Mouse (Mus musculus): ENCODE measurements around the gene Wbp1l. TPM values are rescaled to one million over a fixed set of nuclear protein-coding genes. Genes with fewer than 3 reads are reported as not detected.
"Not testable (repeated sequence)": the region's sequence is repeated elsewhere in the genome, so short reads cannot be mapped to it uniquely, and the experiment has no call there.

Wbp1l gene
- 10 to 100 TPM; 65.0 to 75.0 TPM for total RNA-seq (2021)

DNA sequence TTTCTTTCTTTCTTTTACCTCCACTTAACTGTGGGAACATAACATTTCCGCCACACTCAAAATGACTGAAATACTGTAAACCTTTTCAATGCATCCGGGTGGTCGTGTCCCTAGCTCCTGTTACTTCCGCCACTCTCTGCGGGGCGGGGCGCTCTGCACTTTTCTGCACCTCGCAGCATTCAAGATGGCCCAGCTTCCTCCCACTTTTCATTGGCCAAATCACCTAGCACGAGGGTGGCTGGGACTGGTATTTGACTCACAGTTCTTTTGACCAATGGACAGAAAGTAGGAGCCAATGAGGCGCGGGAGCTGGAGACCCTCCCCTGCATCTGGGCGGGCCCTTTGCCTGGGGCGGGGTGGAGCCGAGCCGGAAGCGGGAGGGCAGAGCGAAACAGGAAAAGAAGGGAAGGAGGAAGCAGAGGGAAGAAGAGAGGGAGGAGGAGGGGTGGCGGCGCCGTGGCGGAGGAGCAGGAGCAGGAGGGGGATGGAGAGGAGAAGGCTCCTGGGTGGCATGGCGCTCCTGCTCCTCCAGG lies at the start of gene Wbp1l:
Gene Wbp1l (plus strand): TSS at position 365 of the 533 bp plus-strand sequence.
- peak; percentile 97 to 98 for DNase-seq
- intact Hi-C loops (cut with DNase I) = loop anchor here (2.0 kb wide), 1 partner anchor 24 kb away; no protein-coding TSS in a partner anchor

GRCm38 (mm10) chr19:46550385-46550784 lies 48.5 kb upstream of the Wbp1l start:
- no peak for DNase-seq
- intact Hi-C loops (cut with DNase I) = no loop called here

- intact Hi-C loops (cut with DNase I) = no loop called here
- no peak for DNase-seq
Measured at GRCm38 (mm10) chr19:46552496-46552895, 46.4 kb upstream of the Wbp1l start.

GRCm38 (mm10) chr19:46553541-46553955 lies 45.3 kb upstream of the Wbp1l start:
- peak; percentile 44 to 62 for DNase-seq
- intact Hi-C loops (cut with DNase I) = no loop called here

- intact Hi-C loops (cut with DNase I) = no loop called here
Measured at GRCm38 (mm10) chr19:46558009-46558408, 40.9 kb upstream of the Wbp1l start.

GRCm38 (mm10) chr19:46558631-46559030 lies 40.3 kb upstream of the Wbp1l start:
- intact Hi-C loops (cut with DNase I) = no loop called here

More at GRCm38 (mm10) chr19:46558009-46558408, 40.9 kb upstream of the Wbp1l start:
- DNase-seq = no peak

GRCm38 (mm10) chr19:46562132-46562531 lies 36.8 kb upstream of the Wbp1l start:
- peak; percentile 78 to 81 for DNase-seq
- intact Hi-C loops (cut with DNase I) = loop anchor here (2.0 kb wide), 1 partner anchor 55 kb away; no protein-coding TSS in a partner anchor

More at GRCm38 (mm10) chr19:46558631-46559030, 40.3 kb upstream of the Wbp1l start:
- peak in 1 of 2 experiments; percentile 22 for DNase-seq

GRCm38 (mm10) chr19:46562581-46563515 lies 36.0 kb upstream of the Wbp1l start:
- intact Hi-C loops (cut with DNase I) = loop anchor here (2.0 kb wide), 1 partner anchor 56 kb away; no protein-coding TSS in a partner anchor
- peak; percentile 46 to 64 for DNase-seq

DNA sequence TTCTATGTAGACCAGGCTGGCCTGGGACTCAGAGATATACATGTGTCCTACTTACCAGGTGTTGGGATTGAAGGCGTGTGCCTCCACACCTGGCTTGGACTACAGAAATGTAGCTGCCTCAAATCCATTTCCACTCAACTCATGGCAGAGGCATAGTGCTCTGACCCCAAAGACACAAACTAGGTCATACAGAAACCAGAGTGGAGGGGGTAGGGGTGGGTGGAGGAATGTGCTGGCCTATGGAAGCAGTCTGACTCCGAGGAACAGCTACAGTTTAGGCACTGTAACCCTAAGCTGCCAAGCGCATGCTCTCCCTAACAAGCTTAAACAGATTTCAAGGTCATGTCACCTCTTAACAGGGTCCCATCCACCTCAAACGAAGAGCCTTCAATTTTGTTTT lies 35.3 kb upstream of the Wbp1l start:
- intact Hi-C loops (cut with DNase I) = loop anchor here (2.0 kb wide), 1 partner anchor 57 kb away; no protein-coding TSS in a partner anchor
- no peak for DNase-seq

DNA sequence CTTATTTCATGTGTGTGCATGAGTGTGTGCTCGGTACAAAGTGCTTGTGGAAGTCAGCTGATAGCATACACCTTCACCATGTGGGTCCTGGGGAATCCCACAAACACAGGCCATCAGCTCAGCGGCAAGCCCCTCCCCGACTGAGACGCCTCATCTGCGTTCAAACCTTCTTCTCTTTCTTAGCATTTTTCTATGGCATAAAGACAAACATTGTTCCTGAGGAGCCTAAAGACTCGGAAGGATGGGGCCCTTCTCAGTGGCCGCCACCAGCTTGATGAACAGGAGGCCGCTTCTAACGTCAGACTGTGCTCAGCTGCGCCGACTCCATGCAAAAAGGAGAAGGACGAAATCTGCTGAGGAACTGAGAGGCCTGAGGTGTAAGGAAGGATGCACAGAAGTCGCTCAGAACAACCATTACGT lies 34.8 kb upstream of the Wbp1l start:
- intact Hi-C loops (cut with DNase I) = no loop called here
- DNase-seq = no peak

DNA sequence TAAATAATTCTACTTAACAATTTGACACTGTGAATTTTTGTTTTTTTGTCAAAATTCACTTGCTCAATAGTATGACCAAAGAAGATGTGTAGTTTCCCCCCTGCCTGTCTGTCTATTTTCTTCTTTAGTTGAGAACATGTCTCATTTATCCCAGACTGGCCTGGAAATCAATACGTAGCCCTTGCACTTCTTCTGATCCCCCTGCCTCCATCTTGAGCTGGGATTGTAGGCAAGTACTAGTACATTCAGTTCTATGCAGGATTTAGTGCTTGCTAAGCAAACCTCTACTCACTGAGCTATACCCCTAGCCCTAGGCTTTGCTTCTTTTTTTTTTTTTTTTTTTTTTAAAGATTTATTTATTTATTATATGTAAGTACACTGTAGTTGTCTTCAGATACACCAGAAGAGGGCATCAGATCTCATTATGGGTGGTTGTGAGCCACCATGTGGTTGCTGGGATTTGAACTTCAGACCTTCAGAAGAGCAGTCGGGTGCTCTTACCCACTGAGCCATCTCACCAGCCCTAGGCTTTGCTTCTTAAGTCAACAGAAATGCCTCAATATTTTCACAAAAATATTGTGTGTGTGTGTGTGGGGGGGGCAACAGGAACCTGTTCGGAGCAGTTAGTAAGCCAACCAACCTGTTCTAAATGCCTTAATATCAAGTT lies 27.5 kb upstream of the Wbp1l start:
- intact Hi-C loops (cut with DNase I); DNase-seq: not testable (repeated sequence)

- DNase-seq = no peak
- intact Hi-C loops (cut with DNase I) = no loop called here
Measured at GRCm38 (mm10) chr19:46571878-46572244, 27.0 kb upstream of the Wbp1l start.

- DNase-seq = no peak
- intact Hi-C loops (cut with DNase I) = no loop called here
Measured at GRCm38 (mm10) chr19:46572548-46572947, 26.3 kb upstream of the Wbp1l start.

- intact Hi-C loops (cut with DNase I) = no loop called here
- DNase-seq = peak; percentile 95
Measured at GRCm38 (mm10) chr19:46572951-46573937, 25.6 kb upstream of the Wbp1l start, which contains the start of the genes Arl3 and Sfxn2. Gene Arl3 (minus strand): TSS chr19:46573198. Gene Sfxn2 (plus strand): TSS chr19:46573365.

DNA sequence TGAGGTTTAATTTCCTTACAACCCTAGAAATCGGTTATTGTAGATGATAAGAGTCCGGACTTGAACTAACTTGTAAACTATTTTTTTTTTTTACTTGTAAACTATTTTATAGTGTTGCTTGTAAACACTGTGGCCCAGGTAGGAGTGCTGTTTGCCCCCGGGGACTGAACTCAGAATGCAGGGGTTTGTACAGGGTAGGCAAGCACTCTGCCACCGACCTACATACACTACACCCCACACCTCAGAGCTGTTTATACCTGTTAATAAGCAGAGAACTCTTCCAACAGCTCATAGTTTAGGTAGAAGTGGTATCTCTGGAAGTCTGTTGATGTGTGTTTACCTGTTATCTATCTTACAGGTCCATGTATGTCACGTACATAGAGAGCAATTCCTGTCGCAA lies 24.9 kb upstream of the Wbp1l start:
- no peak for DNase-seq
- intact Hi-C loops (cut with DNase I) = no loop called here

DNA sequence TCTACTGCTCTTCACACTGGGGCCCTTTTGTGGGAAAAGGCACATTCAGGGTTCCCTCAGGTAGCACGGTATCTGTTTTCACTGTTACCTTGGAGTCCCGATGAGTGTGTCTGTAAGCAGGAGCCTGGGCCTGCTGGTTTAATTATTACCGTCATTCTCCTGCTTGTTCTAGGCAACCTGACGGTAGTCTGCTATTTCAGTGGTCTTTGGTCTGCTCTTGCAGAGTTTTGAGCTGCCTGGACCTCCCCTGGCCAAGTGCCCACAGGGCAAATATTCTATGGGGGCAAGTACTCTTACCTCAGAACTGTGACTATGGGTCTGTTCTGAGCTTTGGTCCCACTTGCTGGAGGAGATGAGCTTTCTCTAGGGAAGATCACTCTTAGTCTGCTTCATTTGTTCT lies 23.7 kb upstream of the Wbp1l start:
- no peak for DNase-seq
- intact Hi-C loops (cut with DNase I) = no loop called here

GRCm38 (mm10) chr19:46587823-46588508 lies 10.9 kb upstream of the Wbp1l start:
- intact Hi-C loops (cut with DNase I) = loop anchor here (1.0 to 10.0 kb wide), 4 partner anchors 69 to 407 kb away; no protein-coding TSS in a partner anchor

GRCm38 (mm10) chr19:46591575-46591974 lies 7.3 kb upstream of the Wbp1l start:
- intact Hi-C loops (cut with DNase I) = no loop called here

More at GRCm38 (mm10) chr19:46587823-46588508, 10.9 kb upstream of the Wbp1l start:
- peak; percentile 87 to 93 for DNase-seq

More at GRCm38 (mm10) chr19:46591575-46591974, 7.3 kb upstream of the Wbp1l start:
- DNase-seq = no peak
